8 mouse cellular contexts compared by ENCODE assay signal in the genomic region with DNA sequence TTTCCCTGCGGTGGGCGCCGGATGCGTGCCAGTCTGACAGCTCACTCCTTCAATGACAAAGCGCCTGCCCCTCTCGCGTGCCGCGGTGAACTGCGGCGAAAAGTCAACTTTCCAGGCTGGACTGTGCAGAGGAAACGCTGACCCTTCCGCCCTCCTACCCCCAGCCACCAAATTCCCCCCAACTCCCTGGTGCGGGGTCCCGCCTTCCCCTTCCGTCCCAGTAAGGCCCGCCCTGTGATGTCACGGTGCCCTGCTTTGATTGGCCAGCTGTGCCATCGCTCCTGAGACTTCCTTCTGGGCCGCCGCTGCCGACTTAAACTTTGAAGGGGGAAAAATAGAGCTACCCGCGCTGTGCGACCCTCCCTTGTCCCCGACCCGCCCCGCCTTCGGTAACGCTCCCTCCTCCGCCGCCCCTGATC. TPM values are rescaled to one million over a fixed set of nuclear protein-coding genes. Genes with fewer than 3 reads are reported as not detected.
DNase-seq lines count a peak whose midpoint lies in the region; ATAC-seq and TF ChIP-seq lines count a peak whose summit lies in the region.

Gene Prkd2, plus strand, starts transcription at position 258 of the 419 bp plus-strand sequence.

- no peaks in the 10 kb centered on the region for H3K79me2 ChIP-seq in C2C12 (ENCODE audit: control insufficient read depth, insufficient read depth)

- DNase-seq in brain, embryonic 14.5 days (ENCODE audit: low read depth), result peak; percentile 95
- peak; percentile 95 for DNase-seq in heart, embryonic 10.5 days (ENCODE audit: low spot score)
- DNase-seq in limb, embryonic 14.5 days (ENCODE audit: low spot score), result peak; percentile 92
- peak; percentile 57 to 94 for DNase-seq in spleen, adult 2 months (ENCODE audit: low read depth in 1 of 2, low spot score in 2 of 2)

- no peaks in the 10 kb centered on the region for H3K27me3 ChIP-seq in C2C12 (ENCODE audit: control insufficient read depth, insufficient read depth, insufficient read length)
- H3K27me3 ChIP-seq in heart, embryonic 10.5 days (ENCODE audit: insufficient read depth, poor library complexity, severe bottlenecking), result 0 out of 2 replicates have a peak, but pooled peaks cover 3% of the 10 kb centered on the region
- H3K27me3 ChIP-seq in kidney, embryonic 14.5 days (ENCODE audit: control insufficient read depth, insufficient read depth, low read length), result no peaks in the 10 kb centered on the region
- no peaks in the 10 kb centered on the region for H3K27me3 ChIP-seq in limb, embryonic 14.5 days (ENCODE audit: control insufficient read depth, insufficient read depth, low read length)
- no peaks in the 10 kb centered on the region for H3K27me3 ChIP-seq in midbrain, embryonic 16.5 days (ENCODE audit: control insufficient read depth, insufficient read depth, low read depth, low read length)
- no peaks in the 10 kb centered on the region for H3K27me3 ChIP-seq in spleen, adult 2 months (ENCODE audit: control insufficient read depth, insufficient read depth, low read length)

- H3K27ac ChIP-seq in heart, embryonic 10.5 days, result peak within 1 kb of the TSS; percentile 86
- H3K27ac ChIP-seq in kidney, embryonic 14.5 days (ENCODE audit: low read depth, low read length), result peak within 1 kb of the TSS; percentile 73
- H3K27ac ChIP-seq in limb, embryonic 14.5 days (replicated peaks; ENCODE audit: low read depth, low read length), result peak within 1 kb of the TSS; percentile 66
- peak within 1 kb of the TSS; percentile 29 for H3K27ac ChIP-seq in midbrain, embryonic 16.5 days (ENCODE audit: low read length)
- peak within 1 kb of the TSS; percentile 97 for H3K27ac ChIP-seq in spleen, adult 2 months (ENCODE audit: insufficient read depth, low read length)

- peaks cover 44% of the 10 kb centered on the region for H3K4me1 ChIP-seq in heart, embryonic 10.5 days
- peaks cover 12% of the 10 kb centered on the region for H3K4me1 ChIP-seq in kidney, embryonic 14.5 days (ENCODE audit: control insufficient read depth, insufficient read depth, low read length)
- peaks cover 19% of the 10 kb centered on the region for H3K4me1 ChIP-seq in limb, embryonic 14.5 days (ENCODE audit: control insufficient read depth, insufficient read depth, low read length)
- peaks cover 22% of the 10 kb centered on the region for H3K4me1 ChIP-seq in midbrain, embryonic 16.5 days (ENCODE audit: control insufficient read depth, insufficient read depth, low read length)
- H3K4me1 ChIP-seq in spleen, adult 2 months (ENCODE audit: control insufficient read depth, insufficient read depth, insufficient read length), result peaks cover 44% of the 10 kb centered on the region

- H3ac ChIP-seq in C2C12 (ENCODE audit: control insufficient read depth, insufficient read length, low read depth), result peak within 1 kb of the TSS; percentile 91

- WGBS in heart, embryonic 10.5 days, result 1% methylated on average over 32 of the region's 32 CpGs
- under 1% methylated on average over 32 of the region's 32 CpGs for WGBS in kidney, embryonic 14.5 days
- under 1% methylated on average over 23 of the region's 32 CpGs for WGBS in limb, embryonic 14.5 days
- under 1% methylated on average over 32 of the region's 32 CpGs for WGBS in midbrain, embryonic 16.5 days
- under 1% methylated on average over 31 of the region's 32 CpGs for WGBS in spleen, adult 2 months

- TF ChIP-seq POLR2A in brain, embryonic 14.5 days (IDR thresholded peaks at IDR 0.05; ENCODE audit: borderline replicate concordance, extremely low read depth, insufficient read depth, insufficient read length, poor library complexity, severe bottlenecking), result no peak
- TF ChIP-seq POLR2A in limb, embryonic 14.5 days (IDR thresholded peaks at IDR 0.05; ENCODE audit: borderline replicate concordance, extremely low read depth, insufficient read depth, insufficient read length), result no peak
- peak; percentile 20 for TF ChIP-seq POLR2A in spleen, adult 2 months (IDR thresholded peaks at IDR 0.05; ENCODE audit: low read depth, low read length)

- H3K9ac ChIP-seq in kidney, embryonic 14.5 days (ENCODE audit: low read depth, low read length), result peak within 1 kb of the TSS; percentile 73
- H3K9ac ChIP-seq in limb, embryonic 14.5 days (ENCODE audit: low read depth, low read length, severe bottlenecking), result peak within 1 kb of the TSS; percentile 69
- peak within 1 kb of the TSS; percentile 67 for H3K9ac ChIP-seq in midbrain, embryonic 16.5 days (ENCODE audit: low read depth, low read length)

- H3K9me3 ChIP-seq in heart, embryonic 10.5 days, result no peaks in the 10 kb centered on the region
- no peaks in the 10 kb centered on the region for H3K9me3 ChIP-seq in kidney, embryonic 14.5 days (ENCODE audit: control insufficient read depth, low read length)
- H3K9me3 ChIP-seq in limb, embryonic 14.5 days (ENCODE audit: control insufficient read depth, low read length), result no peaks in the 10 kb centered on the region
- no peaks in the 10 kb centered on the region for H3K9me3 ChIP-seq in midbrain, embryonic 16.5 days (replicated peaks; ENCODE audit: control insufficient read depth, low read length, poor library complexity, severe bottlenecking)

- peak; percentile 85 for ATAC-seq in erythroblast, adult 5-6 weeks (replicated peaks; ENCODE audit: low FRiP score, poor library complexity, severe bottlenecking)
- peak; percentile 89 for ATAC-seq in kidney, embryonic 14.5 days (ENCODE audit: low FRiP score, low TSS enrichment)
- peak; percentile 89 for ATAC-seq in limb, embryonic 14.5 days (ENCODE audit: low FRiP score, low read depth)
- ATAC-seq in midbrain, embryonic 16.5 days, result peak; percentile 88

- peak within 1 kb of the TSS; percentile 43 for H3K4me3 ChIP-seq in C2C12 (ENCODE audit: insufficient read depth, poor library complexity, severe bottlenecking)
- peak within 1 kb of the TSS; percentile 73 for H3K4me3 ChIP-seq in heart, embryonic 10.5 days
- peak within 1 kb of the TSS; percentile 59 for H3K4me3 ChIP-seq in kidney, embryonic 14.5 days (ENCODE audit: low read length)
- H3K4me3 ChIP-seq in limb, embryonic 14.5 days (replicated peaks; ENCODE audit: low read length), result peak within 1 kb of the TSS; percentile 60
- peak within 1 kb of the TSS; percentile 67 for H3K4me3 ChIP-seq in midbrain, embryonic 16.5 days (ENCODE audit: low read depth, low read length)
- H3K4me3 ChIP-seq in spleen, adult 2 months (ENCODE audit: extremely low read depth, insufficient read depth, insufficient read length), result peak within 1 kb of the TSS; percentile 82

- peak within 1 kb of the TSS; percentile 84 for H3K4me2 ChIP-seq in kidney, embryonic 14.5 days (replicated peaks; ENCODE audit: low read depth, low read length)
- H3K4me2 ChIP-seq in limb, embryonic 14.5 days (replicated peaks; ENCODE audit: low read depth, low read length, severe bottlenecking), result peak within 1 kb of the TSS; percentile 91
- H3K4me2 ChIP-seq in midbrain, embryonic 16.5 days (ENCODE audit: low read length), result peak within 1 kb of the TSS; percentile 98

- no peak for TF ChIP-seq CTCF in C2C12 (IDR thresholded peaks at IDR 0.05; ENCODE audit: control insufficient read depth, insufficient read depth, insufficient read length)
- TF ChIP-seq CTCF in brain, embryonic 14.5 days (IDR thresholded peaks at IDR 0.05; ENCODE audit: borderline replicate concordance, extremely low read depth, insufficient read depth, insufficient read length), result no peak
- TF ChIP-seq CTCF in spleen, adult 2 months (IDR thresholded peaks at IDR 0.05; ENCODE audit: extremely low read depth, insufficient read depth, insufficient read length, insufficient replicate concordance), result no peak

- no peaks in the 10 kb centered on the region for H3K79me3 ChIP-seq in C2C12 (ENCODE audit: low read depth)

- H3K36me3 ChIP-seq in C2C12 (ENCODE audit: control insufficient read depth, insufficient read depth), result no peaks in the 10 kb centered on the region
- peaks cover 54% of the 10 kb centered on the region for H3K36me3 ChIP-seq in heart, embryonic 10.5 days
- peaks cover 38% of the 10 kb centered on the region for H3K36me3 ChIP-seq in kidney, embryonic 14.5 days (ENCODE audit: control insufficient read depth, insufficient read depth, low read length)
- peaks cover 45% of the 10 kb centered on the region for H3K36me3 ChIP-seq in limb, embryonic 14.5 days (ENCODE audit: control insufficient read depth, insufficient read depth, low read length)
- H3K36me3 ChIP-seq in midbrain, embryonic 16.5 days (ENCODE audit: control insufficient read depth, insufficient read depth, low read length), result peaks cover 28% of the 10 kb centered on the region
- H3K36me3 ChIP-seq in spleen, adult 2 months (ENCODE audit: control insufficient read depth, insufficient read depth, low read length), result peaks cover 18% of the 10 kb centered on the region

TF ChIP-seq in C2C12, 6 proteins besides CTCF, POLR2A, EP300 and RAD21:
- no peak for TF ChIP-seq MYOD1 (IDR thresholded peaks at IDR 0.05; ENCODE audit: control insufficient read depth, insufficient read length, low read depth)
- no peak for TF ChIP-seq FOSL1 (IDR thresholded peaks at IDR 0.05; ENCODE audit: insufficient read depth, low read length, poor library complexity, severe bottlenecking)
- no peak for TF ChIP-seq MAX (IDR thresholded peaks at IDR 0.05)
- no peak for TF ChIP-seq CEBPB (IDR thresholded peaks at IDR 0.05; ENCODE audit: low read depth)
- no peak for TF ChIP-seq MYOG (IDR thresholded peaks at IDR 0.05; ENCODE audit: control insufficient read depth, extremely low read depth, insufficient read length)
- TF ChIP-seq USF1 (IDR thresholded peaks at IDR 0.05; ENCODE audit: low read depth), result no peak

RNA-seq across cellular contexts. Expression of gene Prkd2, which starts in this region (rescaled TPM):
- 5.5 TPM for polyA plus RNA-seq in C2C12 (2012; fragmentation: generic; extraction: Trizol)
- polyA plus RNA-seq in brain, embryonic 14.5 days (2012; rRNA removed), result 13.9 and 14.0 TPM in 2 replicates
- total RNA-seq in erythroblast, adult 5-6 weeks (2015; ENCODE audit: low replicate concordance), result 4.6 and 18.8 TPM in 2 replicates
- total RNA-seq in erythroblast, adult 5-6 weeks (2017; ENCODE audit: low replicate concordance), result 2.5 and 5.1 TPM in 2 replicates
- polyA plus RNA-seq in heart, embryonic 10.5 days (2016; fragmentation: Nextera tagmentation; extraction: Ambion mirVana), result 8.9 and 9.4 TPM in 2 replicates
- polyA plus RNA-seq in kidney, embryonic 14.5 days (2014; fragmentation: Nextera tagmentation; extraction: Ambion mirVana), result 10.9 and 15.7 TPM in 2 replicates
- polyA plus RNA-seq in limb, embryonic 14.5 days (2012; rRNA removed), result 35.9 and 48.9 TPM in 2 replicates
- 19.2 and 22.1 TPM in 2 replicates for polyA plus RNA-seq in limb, embryonic 14.5 days (2014; fragmentation: Nextera tagmentation; extraction: Ambion mirVana)
- polyA plus RNA-seq in midbrain, embryonic 16.5 days (2015; fragmentation: Nextera tagmentation; extraction: Ambion mirVana), result 6.0 and 6.9 TPM in 2 replicates
- 183 and 205 TPM in 2 replicates for polyA plus RNA-seq in spleen, adult 2 months (2012; rRNA removed)

Comparison
In these comparisons a context has a peak if more than half of its experiments do, and no peak if none do; other contexts are left out.
1. Peak in every context shown above with its lines: DNase-seq, ATAC-seq, H3K4me3 ChIP-seq and H3K27ac ChIP-seq.
2. H3K27ac ChIP-seq: peak in every context shown above with its lines; median percentile 97 in spleen, adult 2 months; 86 in heart, embryonic 10.5 days; 73 in kidney, embryonic 14.5 days; 66 in limb, embryonic 14.5 days; 29 in midbrain, embryonic 16.5 days.